Mouse (Mus musculus): Measurements from ENCODE around the gene Mgea5. TPM values are rescaled to one million over a fixed set of nuclear protein-coding genes. Genes with fewer than 3 reads are reported as not detected.
"Not testable (repeated sequence)": the region's sequence is repeated elsewhere in the genome, so short reads cannot be mapped to it uniquely, and the experiment has no call there.

Mgea5 gene
- polyA plus RNA-seq, 1 experiment, result 27.3 TPM

DNA sequence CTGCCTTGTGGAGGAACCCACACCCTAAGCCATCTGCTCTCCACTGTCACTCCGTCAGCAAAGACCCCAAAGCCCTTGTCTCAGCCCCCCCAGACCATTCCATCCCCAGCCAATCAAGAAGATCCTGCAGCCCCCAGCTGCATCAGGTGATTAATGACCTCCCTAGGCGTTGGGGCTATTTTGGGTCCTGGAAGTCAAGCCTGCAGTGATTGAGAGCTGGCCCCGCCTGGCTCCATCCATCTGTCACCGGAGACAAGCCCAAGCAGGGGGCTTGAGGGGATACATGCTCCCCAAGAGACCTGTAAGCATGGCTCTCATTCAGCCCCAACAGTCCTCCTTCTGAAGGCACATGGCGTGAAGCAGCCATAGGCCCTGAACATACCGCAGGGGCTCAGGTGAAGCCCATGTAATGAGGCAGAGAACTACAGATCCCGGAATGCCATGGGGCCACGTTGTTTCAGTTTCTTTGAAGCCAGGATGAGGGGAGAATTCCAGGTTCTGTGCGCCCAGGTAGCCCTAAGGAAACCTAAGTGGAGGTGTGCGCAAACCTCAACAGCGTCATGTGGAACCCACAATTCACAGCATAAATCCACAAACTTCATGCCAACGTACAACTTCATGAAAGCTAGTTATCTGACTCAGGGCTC lies 27.5 kb upstream of the Mgea5 start:
- WGBS, result 78% methylated on average over 12 of the region's 12 CpGs
- no peak for DNase-seq
- Histone ChIP-seq H3K36me3 (ENCODE audit: control insufficient read depth, insufficient read depth, low read length) (no peaks in the 10 kb centered on the region), H3K4me1 (ENCODE audit: control insufficient read depth, insufficient read depth, low read length) (peaks cover under 1% of the 10 kb centered on the region; the same call in 1 of the 2 replicates), H3K27ac (ENCODE audit: insufficient read depth, low read depth, low read length) (no peak overlapping the region), H3K4me3 (ENCODE audit: insufficient read depth, low read depth, low read length) (no peak overlapping the region), H3K27me3 (replicated peaks; ENCODE audit: control insufficient read depth, insufficient read depth, low read length) (no peaks in the 10 kb centered on the region)
- TF ChIP-seq POLR2A (IDR thresholded peaks at IDR 0.05; ENCODE audit: low read depth, low read length) (no peak), CTCF (conservative IDR thresholded peaks at IDR 0.05; ENCODE audit: insufficient read depth, insufficient read length, low read depth, low read length) (no peak)

DNA sequence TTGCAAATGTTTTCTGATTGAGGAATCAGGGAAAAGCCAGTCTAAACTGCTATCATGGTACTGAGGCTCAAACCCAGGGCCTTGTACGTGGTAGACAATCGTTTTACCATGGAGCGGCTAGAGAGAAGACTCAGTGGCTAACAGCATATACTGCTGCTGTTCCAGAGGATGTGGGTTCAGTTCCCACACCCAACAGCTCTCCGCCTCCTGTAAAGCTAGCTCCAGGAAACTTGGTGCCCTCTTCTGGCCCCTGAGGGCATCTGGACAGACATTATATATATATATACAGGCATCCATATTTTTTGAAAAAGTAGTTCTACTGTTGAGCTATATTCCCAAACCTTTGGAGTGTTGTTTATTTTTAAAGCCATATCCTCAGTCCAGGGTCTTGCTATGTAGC lies 24.1 kb upstream of the Mgea5 start:
- 90% methylated on average over 4 of the region's 4 CpGs for WGBS

DNA sequence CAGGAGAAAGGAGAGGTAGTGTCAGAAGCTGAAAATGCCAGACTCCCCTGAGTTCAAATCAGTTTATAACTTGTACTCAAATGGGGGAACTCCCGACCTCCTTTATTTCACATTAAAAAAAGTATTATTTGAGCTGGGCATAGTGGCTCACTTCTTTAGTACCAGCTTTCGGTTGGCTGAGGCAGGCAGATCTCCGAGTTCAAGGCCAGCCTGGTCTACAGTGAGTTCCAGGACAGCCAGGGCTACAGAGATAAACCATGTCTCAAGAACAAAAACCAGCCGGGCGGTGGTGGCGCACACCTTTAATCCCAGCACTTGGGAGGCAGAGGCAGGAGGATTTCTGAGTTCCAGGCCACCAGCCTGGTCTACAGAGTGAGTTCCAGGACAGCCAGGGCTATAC lies 22.2 kb upstream of the Mgea5 start:
- H3K4me1 ChIP-seq (ENCODE audit: control insufficient read depth, insufficient read depth, low read length); H3K27ac ChIP-seq (ENCODE audit: insufficient read depth, low read depth, low read length); H3K27me3 ChIP-seq (replicated peaks; ENCODE audit: control insufficient read depth, insufficient read depth, low read length); H3K36me3 ChIP-seq (ENCODE audit: control insufficient read depth, insufficient read depth, low read length); DNase-seq; H3K4me3 ChIP-seq (ENCODE audit: insufficient read depth, low read depth, low read length): not testable (repeated sequence)
- 97% methylated on average over 6 of the region's 6 CpGs for WGBS

More for the DNA sequence above, 24.1 kb upstream of the Mgea5 start:
- Histone ChIP-seq H3K27ac (ENCODE audit: insufficient read depth, low read depth, low read length) (no peak overlapping the region), H3K27me3 (replicated peaks; ENCODE audit: control insufficient read depth, insufficient read depth, low read length) (no peaks in the 10 kb centered on the region), H3K4me1 (ENCODE audit: control insufficient read depth, insufficient read depth, low read length) (no peaks in the 10 kb centered on the region), H3K36me3 (ENCODE audit: control insufficient read depth, insufficient read depth, low read length) (no peaks in the 10 kb centered on the region), H3K4me3 (ENCODE audit: insufficient read depth, low read depth, low read length) (no peak overlapping the region)
- no peak for DNase-seq
- TF ChIP-seq POLR2A (IDR thresholded peaks at IDR 0.05; ENCODE audit: low read depth, low read length) (no peak), CTCF (conservative IDR thresholded peaks at IDR 0.05; ENCODE audit: insufficient read depth, insufficient read length, low read depth, low read length) (no peak)

DNA sequence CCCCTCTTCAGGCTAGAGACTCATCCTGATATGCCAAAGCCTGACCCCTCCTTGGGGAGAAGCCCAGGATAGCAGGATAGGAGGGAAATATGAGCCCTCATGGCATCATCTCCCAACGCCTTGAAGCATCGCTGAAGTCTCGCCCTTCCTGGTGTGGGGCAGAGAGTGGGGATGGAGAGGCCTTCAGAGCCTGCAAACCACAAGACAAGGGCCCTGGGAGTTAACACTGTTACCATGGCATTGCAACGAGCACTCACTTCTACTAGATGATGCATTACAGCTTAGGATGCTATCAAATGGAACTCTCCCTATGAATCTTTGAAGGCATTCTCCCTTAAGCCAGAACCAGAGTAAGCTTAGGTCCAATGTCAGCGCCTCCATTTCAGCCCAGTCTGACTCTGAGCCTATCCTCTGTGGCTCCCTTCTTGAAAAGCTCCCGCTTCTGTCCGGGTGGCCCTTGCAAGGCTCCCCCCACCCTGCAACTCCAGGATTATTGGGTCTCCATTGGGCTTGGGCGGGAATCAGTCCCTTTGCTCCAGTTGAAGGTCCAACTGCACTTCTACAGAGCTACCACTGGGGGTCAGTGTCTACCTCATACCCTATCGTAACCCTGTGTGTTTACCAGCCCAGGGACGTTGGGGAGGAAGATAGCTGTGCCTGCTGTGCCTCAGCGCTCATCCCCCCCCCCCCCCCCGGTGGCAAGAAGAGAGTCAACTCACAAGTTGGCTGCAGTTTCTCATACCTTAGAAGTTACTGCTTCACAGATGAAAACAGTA lies 21.1 kb upstream of the Mgea5 start:
- WGBS, result 24% methylated on average over 12 of the region's 12 CpGs
- no peak overlapping the region for H3K4me3 ChIP-seq (ENCODE audit: insufficient read depth, low read depth, low read length)
- no peaks in the 10 kb centered on the region for H3K36me3 ChIP-seq (ENCODE audit: control insufficient read depth, insufficient read depth, low read length)
- no peaks in the 10 kb centered on the region for H3K27me3 ChIP-seq (replicated peaks; ENCODE audit: control insufficient read depth, insufficient read depth, low read length)
- no peaks in the 10 kb centered on the region for H3K4me1 ChIP-seq (ENCODE audit: control insufficient read depth, insufficient read depth, low read length)
- peak; percentile 38 for DNase-seq
- H3K27ac ChIP-seq (ENCODE audit: insufficient read depth, low read depth, low read length), result no peak overlapping the region
- no peak for TF ChIP-seq POLR2A (IDR thresholded peaks at IDR 0.05; ENCODE audit: low read depth, low read length)
- TF ChIP-seq CTCF (conservative IDR thresholded peaks at IDR 0.05; ENCODE audit: insufficient read depth, insufficient read length, low read depth, low read length), result peak; percentile 89

DNA sequence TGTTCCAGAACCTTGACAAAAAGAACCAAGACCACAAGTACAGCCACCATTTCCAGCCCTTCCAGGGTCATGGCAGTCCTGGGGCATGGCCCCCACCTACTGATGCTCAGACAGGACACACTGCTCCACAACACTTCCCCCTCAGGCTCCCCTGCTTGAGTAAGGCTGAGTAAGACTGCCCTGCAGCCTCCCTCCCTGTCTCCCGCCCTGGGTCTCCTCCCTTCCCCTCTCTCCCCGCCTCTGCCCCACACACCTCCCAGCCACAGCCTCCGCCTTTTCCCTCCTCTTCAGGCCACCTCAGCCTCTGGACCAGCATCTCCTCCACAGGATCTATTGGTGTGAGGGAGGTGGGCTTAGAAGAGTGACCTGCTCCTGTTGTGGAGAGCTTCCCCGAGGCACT lies 19.8 kb upstream of the Mgea5 start:
- Histone ChIP-seq H3K36me3 (ENCODE audit: control insufficient read depth, insufficient read depth, low read length) (no peaks in the 10 kb centered on the region), H3K27ac (ENCODE audit: insufficient read depth, low read depth, low read length) (no peak overlapping the region), H3K4me1 (ENCODE audit: control insufficient read depth, insufficient read depth, low read length) (no peaks in the 10 kb centered on the region), H3K27me3 (replicated peaks; ENCODE audit: control insufficient read depth, insufficient read depth, low read length) (no peaks in the 10 kb centered on the region), H3K4me3 (ENCODE audit: insufficient read depth, low read depth, low read length) (no peak overlapping the region)
- 40% methylated on average over 4 of the region's 4 CpGs for WGBS
- DNase-seq, result no peak
- TF ChIP-seq POLR2A (IDR thresholded peaks at IDR 0.05; ENCODE audit: low read depth, low read length) (no peak), CTCF (conservative IDR thresholded peaks at IDR 0.05; ENCODE audit: insufficient read depth, insufficient read length, low read depth, low read length) (no peak)

DNA sequence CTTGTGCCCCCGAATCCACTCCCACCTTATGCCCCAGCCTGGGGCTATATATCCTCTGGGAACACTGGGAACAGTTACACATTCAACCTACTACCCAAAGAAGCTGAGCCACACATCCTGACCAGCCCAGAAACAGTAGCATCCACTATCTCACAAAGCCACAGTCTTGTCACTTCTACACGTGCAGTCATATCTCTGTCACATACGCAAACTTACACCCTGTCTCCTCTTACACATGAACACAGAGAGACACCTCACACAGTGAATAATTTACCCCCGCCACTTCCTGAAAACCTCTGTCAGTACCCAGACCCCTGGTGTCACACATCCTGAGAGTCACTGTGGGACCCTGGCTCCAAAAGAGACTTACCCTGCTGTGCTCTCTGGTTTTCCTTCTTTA lies 19.1 kb upstream of the Mgea5 start:
- H3K4me1 ChIP-seq (ENCODE audit: control insufficient read depth, insufficient read depth, low read length), result no peaks in the 10 kb centered on the region
- WGBS, result 78% methylated on average over 4 of the region's 4 CpGs
- H3K36me3 ChIP-seq (ENCODE audit: control insufficient read depth, insufficient read depth, low read length), result no peaks in the 10 kb centered on the region
- H3K4me3 ChIP-seq (ENCODE audit: insufficient read depth, low read depth, low read length), result no peak overlapping the region
- no peak for DNase-seq
- no peak for TF ChIP-seq POLR2A (IDR thresholded peaks at IDR 0.05; ENCODE audit: low read depth, low read length)
- no peak for TF ChIP-seq CTCF (conservative IDR thresholded peaks at IDR 0.05; ENCODE audit: insufficient read depth, insufficient read length, low read depth, low read length)
- H3K27ac ChIP-seq (ENCODE audit: insufficient read depth, low read depth, low read length), result no peak overlapping the region
- no peaks in the 10 kb centered on the region for H3K27me3 ChIP-seq (replicated peaks; ENCODE audit: control insufficient read depth, insufficient read depth, low read length)

DNA sequence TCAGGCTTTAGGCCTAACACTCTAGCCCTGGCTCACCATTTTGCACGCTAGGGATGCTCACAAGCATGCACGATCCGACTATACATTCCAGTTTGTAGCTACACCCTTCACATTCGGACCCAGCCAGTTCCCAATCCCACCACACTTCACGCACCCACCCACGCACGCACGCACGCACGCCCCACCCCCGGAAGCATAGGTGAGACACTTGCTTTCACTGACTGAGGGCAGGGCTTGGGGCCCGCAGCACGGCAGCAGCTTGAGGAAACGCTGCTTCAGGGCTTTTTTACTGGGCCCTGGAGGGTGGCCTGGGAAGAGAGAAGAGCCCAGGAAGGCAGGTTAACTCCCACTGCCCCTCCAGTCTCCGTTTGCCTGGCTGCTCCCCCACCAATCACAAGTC lies 13.2 kb upstream of the Mgea5 start:
- WGBS, result 71% methylated on average over 15 of the region's 15 CpGs
- Histone ChIP-seq H3K36me3 (ENCODE audit: control insufficient read depth, insufficient read depth, low read length) (no peaks in the 10 kb centered on the region), H3K27me3 (replicated peaks; ENCODE audit: control insufficient read depth, insufficient read depth, low read length) (no peaks in the 10 kb centered on the region), H3K4me3 (ENCODE audit: insufficient read depth, low read depth, low read length) (no peak overlapping the region), H3K27ac (ENCODE audit: insufficient read depth, low read depth, low read length) (no peak overlapping the region), H3K4me1 (ENCODE audit: control insufficient read depth, insufficient read depth, low read length) (no peaks in the 10 kb centered on the region)
- TF ChIP-seq CTCF (conservative IDR thresholded peaks at IDR 0.05; ENCODE audit: insufficient read depth, insufficient read length, low read depth, low read length) (no peak), POLR2A (IDR thresholded peaks at IDR 0.05; ENCODE audit: low read depth, low read length) (no peak)
- no peak for DNase-seq
